Mouse (Mus musculus): Measurements from ENCODE around the gene Cux2. TPM values are rescaled to one million over a fixed set of nuclear protein-coding genes. Genes with fewer than 3 reads are reported as not detected.

The Cux2 gene
- polyA plus RNA-seq, 1 experiment = not detected

DNA sequence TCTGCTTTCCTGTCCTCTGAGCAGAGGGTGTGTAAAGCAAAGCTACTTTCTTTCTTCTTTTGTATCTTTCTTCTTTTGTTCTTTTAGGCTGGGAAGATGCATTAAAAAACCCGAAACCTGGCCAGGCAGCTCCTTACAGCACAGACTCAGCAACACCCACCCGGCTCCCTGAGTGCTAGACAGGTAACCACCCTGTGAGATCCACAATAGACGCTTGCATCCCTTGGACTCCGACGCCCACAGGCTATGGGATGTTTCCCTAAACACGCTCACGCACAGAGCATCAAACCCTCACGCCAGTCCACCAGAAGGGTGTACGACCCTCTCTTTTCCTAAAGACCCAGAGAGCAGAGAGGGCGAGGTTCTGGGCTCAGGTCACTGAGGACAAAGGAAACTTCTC, 155.3 kb downstream of the Cux2 start:
- no peaks in the 10 kb centered on the region for H3K9me3 ChIP-seq
- no peak for TF ChIP-seq FLI1 (IDR thresholded peaks at IDR 0.05; ENCODE audit: low read length)
- no peak for TF ChIP-seq GATA1 (IDR thresholded peaks at IDR 0.05; ENCODE audit: borderline replicate concordance, low read length)
- peaks cover 59% of the 10 kb centered on the region for H3K27me3 ChIP-seq (replicated peaks)
- H3K4me3 ChIP-seq (replicated peaks) = no peak overlapping the region
- H3K4me1 ChIP-seq = peaks cover 3% of the 10 kb centered on the region; the same call in 1 of the 2 replicates
- no peaks in the 10 kb centered on the region for H3K36me3 ChIP-seq (replicated peaks; ENCODE audit: low read length)

DNA sequence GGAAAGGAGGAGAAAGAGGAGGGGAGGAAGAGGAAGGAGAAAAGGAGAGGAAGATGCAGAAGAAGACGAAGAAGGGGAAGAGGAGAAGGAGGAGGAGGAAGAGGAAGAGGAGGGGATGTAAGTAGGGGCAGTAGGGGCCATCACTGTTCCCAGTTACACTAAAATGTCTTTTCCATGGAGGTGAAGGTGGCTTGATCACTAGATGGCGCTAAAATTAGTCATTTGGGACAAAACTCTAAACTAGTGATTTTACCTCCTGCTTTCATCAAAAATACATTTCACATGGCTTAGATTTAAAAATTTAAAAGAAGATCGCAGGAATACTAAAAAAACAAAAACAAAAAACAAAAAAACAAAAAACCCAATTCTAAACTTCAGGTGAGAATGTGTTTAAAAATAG, 156.3 kb downstream of the Cux2 start:
- no peaks in the 10 kb centered on the region for H3K9me3 ChIP-seq
- TF ChIP-seq FLI1 (IDR thresholded peaks at IDR 0.05; ENCODE audit: low read length) = no peak
- TF ChIP-seq GATA1 (IDR thresholded peaks at IDR 0.05; ENCODE audit: borderline replicate concordance, low read length) = no peak
- no peaks in the 10 kb centered on the region for H3K36me3 ChIP-seq (replicated peaks; ENCODE audit: low read length)
- H3K27me3 ChIP-seq (replicated peaks) = peaks cover 56% of the 10 kb centered on the region
- no peaks in the 10 kb centered on the region; the same call in 1 of the 2 replicates for H3K4me1 ChIP-seq
- no peak overlapping the region for H3K4me3 ChIP-seq (replicated peaks)

DNA sequence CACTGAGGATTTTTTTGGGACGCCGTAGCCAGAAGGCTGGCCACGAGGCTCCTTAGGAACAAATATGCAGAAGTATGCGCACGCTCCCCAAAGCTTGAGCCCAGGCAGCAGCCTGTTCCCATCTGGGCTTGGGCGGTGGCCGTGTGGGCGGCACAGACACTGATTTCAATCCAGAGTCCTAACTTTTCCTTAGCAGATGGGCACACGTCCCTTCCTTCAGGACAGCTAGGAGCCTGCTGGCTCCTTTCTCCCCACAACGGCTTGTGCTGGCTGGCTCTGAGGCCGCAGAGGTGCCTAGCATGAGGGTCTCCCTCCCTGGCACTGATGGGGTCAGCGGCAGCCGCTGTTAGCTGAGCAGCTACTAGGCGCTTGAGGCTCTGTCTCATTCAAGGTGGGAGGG, 157.6 kb downstream of the Cux2 start:
- no peak for TF ChIP-seq GATA1 (IDR thresholded peaks at IDR 0.05; ENCODE audit: borderline replicate concordance, low read length)
- no peak for TF ChIP-seq FLI1 (IDR thresholded peaks at IDR 0.05; ENCODE audit: low read length)
- no peak overlapping the region for H3K4me3 ChIP-seq (replicated peaks)
- no peaks in the 10 kb centered on the region for H3K36me3 ChIP-seq (replicated peaks; ENCODE audit: low read length)
- H3K27me3 ChIP-seq (replicated peaks) = peaks cover 54% of the 10 kb centered on the region
- no peaks in the 10 kb centered on the region; the same call in 1 of the 2 replicates for H3K4me1 ChIP-seq
- peaks cover 8% of the 10 kb centered on the region for H3K9me3 ChIP-seq

DNA sequence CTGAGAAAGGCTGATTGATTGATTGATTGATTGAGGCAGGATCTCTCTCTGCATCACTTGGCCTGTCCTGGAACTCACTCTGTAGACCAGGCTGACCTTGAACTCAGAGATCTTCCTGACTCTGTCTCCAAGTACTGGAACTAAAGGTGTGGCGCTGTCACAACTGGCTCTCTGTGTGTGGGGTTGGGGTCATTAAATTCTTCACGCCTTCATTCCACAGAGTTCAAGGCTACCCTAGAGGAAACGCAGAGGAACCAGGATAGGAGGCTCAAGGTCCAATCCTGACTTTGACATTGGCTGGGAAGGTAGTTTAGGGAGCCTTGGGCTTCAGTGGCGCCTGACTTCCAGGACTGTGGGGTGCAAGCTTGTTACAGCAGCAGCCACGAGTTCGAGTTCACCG, 159.0 kb downstream of the Cux2 start:
- no peak for TF ChIP-seq FLI1 (IDR thresholded peaks at IDR 0.05; ENCODE audit: low read length)
- no peak for TF ChIP-seq GATA1 (IDR thresholded peaks at IDR 0.05; ENCODE audit: borderline replicate concordance, low read length)
- Histone ChIP-seq H3K36me3 (replicated peaks; ENCODE audit: low read length) (no peaks in the 10 kb centered on the region), H3K4me1 (no peaks in the 10 kb centered on the region), H3K9me3 (peaks cover 22% of the 10 kb centered on the region), H3K4me3 (replicated peaks) (no peak overlapping the region), H3K27me3 (replicated peaks) (peaks cover 50% of the 10 kb centered on the region)

DNA sequence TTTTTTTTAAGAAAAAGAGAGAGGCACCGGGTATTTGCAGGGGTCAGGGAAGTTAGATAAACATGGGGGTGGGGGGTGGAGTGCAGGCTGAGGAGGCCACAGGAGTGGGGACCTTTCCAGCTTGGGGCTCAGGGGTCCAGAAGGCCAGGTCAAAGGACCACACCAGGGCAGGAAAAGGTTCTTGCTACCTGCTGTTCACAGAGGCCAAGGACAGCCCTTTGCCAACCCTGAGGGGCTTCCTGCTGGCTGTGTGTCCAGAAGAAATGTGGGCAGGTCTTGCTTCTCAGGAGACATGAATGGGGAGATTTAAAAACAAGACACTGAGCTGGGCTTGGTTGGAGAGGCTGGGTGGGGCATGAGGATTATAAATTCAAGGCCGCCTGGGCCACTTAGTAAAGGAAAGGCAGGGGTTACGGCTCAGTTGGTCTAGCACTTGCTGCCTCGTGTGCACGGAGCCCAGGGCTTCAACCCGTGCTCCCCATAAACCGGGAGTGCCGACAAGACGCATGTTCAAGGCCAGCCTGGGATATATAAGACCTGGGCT, 160.0 kb downstream of the Cux2 start:
- Histone ChIP-seq H3K27me3 (replicated peaks) (peaks cover 47% of the 10 kb centered on the region), H3K36me3 (replicated peaks; ENCODE audit: low read length) (no peaks in the 10 kb centered on the region)
- no peak for TF ChIP-seq GATA1 (IDR thresholded peaks at IDR 0.05; ENCODE audit: borderline replicate concordance, low read length)
- no peak for TF ChIP-seq FLI1 (IDR thresholded peaks at IDR 0.05; ENCODE audit: low read length)

DNA sequence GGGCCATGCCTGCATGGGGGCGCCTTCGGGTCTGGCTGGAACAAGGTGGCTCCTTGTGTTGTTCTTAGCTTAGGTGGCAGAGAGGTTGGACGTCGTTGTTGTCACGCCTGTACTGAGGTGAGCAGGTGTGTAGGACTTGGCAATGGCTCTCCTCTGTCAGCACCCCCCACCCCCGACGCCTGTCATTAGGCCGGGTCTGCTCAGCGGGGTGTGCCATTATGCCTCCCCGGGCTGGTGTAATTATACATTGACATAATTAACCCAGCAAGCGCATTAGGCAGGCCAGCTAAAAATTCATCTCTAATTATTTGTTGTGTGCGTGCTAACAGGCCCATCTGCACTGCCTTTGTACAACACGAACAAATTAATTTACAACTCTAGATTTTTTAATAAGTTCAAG, 160.5 kb downstream of the Cux2 start:
- Histone ChIP-seq H3K36me3 (replicated peaks; ENCODE audit: low read length) (no peaks in the 10 kb centered on the region), H3K4me1 (no peaks in the 10 kb centered on the region), H3K4me3 (replicated peaks) (no peak overlapping the region), H3K27me3 (replicated peaks) (peaks cover 49% of the 10 kb centered on the region), H3K9me3 (peaks cover 27% of the 10 kb centered on the region)
- TF ChIP-seq FLI1 (IDR thresholded peaks at IDR 0.05; ENCODE audit: low read length) (no peak), GATA1 (IDR thresholded peaks at IDR 0.05; ENCODE audit: borderline replicate concordance, low read length) (no peak)

More for the DNA sequence above, 160.0 kb downstream of the Cux2 start:
- Histone ChIP-seq H3K4me1 (no peaks in the 10 kb centered on the region), H3K4me3 (replicated peaks) (no peak overlapping the region), H3K9me3 (peaks cover 27% of the 10 kb centered on the region)

DNA sequence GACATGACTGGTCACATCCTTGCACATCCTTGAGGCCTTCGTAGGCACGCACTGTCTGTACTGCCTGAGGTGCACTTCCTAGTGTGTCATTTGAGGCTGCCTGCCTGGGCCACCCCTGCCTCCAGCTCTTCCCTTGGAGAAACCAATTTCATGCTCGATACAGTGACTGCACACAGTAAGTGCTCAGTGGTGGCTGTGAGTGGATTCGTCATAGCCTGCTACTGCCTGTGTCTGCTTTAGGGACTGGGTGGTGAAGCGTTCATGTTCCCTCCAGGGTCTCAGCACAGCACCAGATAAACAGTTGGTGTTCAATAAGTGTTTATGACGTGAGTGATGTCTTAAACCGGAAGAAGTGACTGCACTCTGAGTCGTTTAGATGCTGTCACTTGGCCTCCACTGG, 166.5 kb downstream of the Cux2 start:
- peaks cover 57% of the 10 kb centered on the region for H3K27me3 ChIP-seq (replicated peaks)
- H3K4me1 ChIP-seq = peaks cover 9% of the 10 kb centered on the region
- H3K36me3 ChIP-seq (replicated peaks; ENCODE audit: low read length) = no peaks in the 10 kb centered on the region
- H3K4me3 ChIP-seq (replicated peaks) = no peak overlapping the region
- peaks cover 34% of the 10 kb centered on the region for H3K9me3 ChIP-seq
- no peak for TF ChIP-seq GATA1 (IDR thresholded peaks at IDR 0.05; ENCODE audit: borderline replicate concordance, low read length)
- TF ChIP-seq FLI1 (IDR thresholded peaks at IDR 0.05; ENCODE audit: low read length) = no peak

DNA sequence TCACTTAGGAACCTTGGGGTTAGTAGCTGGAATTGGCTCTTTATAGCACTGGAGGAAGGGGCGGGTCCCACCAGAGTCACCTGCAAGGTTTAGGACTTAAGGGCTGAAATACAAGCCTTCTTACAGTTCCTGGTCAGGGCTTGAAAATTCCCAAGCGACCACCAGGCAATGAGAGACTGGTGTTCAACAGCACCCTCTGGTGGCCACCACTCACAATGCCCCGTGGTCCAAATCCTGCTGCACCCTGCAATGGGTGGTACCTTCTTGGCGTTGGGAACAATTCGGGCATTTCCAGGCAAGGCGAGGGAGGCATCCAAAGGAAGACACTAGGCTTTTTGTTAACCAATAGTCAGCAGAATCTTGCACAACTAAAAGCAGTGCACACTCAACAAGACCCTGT, 170.7 kb downstream of the Cux2 start:
- TF ChIP-seq GATA1 (IDR thresholded peaks at IDR 0.05; ENCODE audit: borderline replicate concordance, low read length) = no peak
- no peaks in the 10 kb centered on the region for H3K36me3 ChIP-seq (replicated peaks; ENCODE audit: low read length)
- H3K4me3 ChIP-seq (replicated peaks) = no peak overlapping the region
- H3K27me3 ChIP-seq (replicated peaks) = peaks cover 65% of the 10 kb centered on the region
- peaks cover 23% of the 10 kb centered on the region for H3K9me3 ChIP-seq
- H3K4me1 ChIP-seq = peaks cover 14% of the 10 kb centered on the region

DNA sequence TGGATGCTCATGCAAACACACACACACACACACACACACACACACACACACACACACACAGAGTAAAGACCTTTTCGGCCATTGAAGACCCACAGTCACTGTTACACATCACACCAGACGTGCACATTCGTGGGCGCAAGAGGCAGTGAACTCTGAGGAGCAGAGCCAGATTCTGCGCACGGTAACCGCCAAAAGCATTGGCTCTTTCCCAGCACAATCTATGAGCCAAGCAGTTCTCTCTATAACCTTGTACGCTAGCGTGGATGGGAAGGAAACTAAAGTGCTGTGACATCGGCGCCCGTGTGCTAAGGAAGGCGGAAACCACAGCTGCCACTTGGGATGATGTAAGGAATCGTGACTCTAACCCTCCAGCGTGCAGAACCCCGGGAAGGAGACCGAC, 171.2 kb downstream of the Cux2 start:
- TF ChIP-seq FLI1 (IDR thresholded peaks at IDR 0.05; ENCODE audit: low read length) (no peak), GATA1 (IDR thresholded peaks at IDR 0.05; ENCODE audit: borderline replicate concordance, low read length) (no peak)
- Histone ChIP-seq H3K36me3 (replicated peaks; ENCODE audit: low read length) (no peaks in the 10 kb centered on the region), H3K4me3 (replicated peaks) (no peak overlapping the region), H3K27me3 (replicated peaks) (peaks cover 68% of the 10 kb centered on the region), H3K9me3 (peaks cover 23% of the 10 kb centered on the region), H3K4me1 (peaks cover 14% of the 10 kb centered on the region)

DNA sequence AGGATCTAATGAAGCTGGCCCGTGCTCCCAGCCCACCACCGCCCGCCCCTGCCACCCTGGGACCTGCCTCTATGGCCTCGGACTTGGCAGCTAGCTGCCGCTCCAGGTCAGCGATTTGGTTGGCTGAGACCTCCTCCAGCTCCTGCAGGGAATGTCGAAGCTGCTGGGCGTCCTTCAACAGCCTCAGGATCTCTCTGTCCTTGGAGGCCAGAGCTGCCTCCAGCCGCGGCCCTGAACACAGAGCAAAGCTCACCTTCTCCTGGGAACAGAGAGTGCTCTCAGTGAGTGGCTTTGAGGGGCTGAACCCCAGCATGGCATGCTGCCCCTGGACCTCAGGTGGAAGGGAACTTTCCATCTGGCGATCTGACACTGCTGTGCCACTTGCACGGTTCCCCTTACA, 173.0 kb downstream of the Cux2 start:
- TF ChIP-seq GATA1 (IDR thresholded peaks at IDR 0.05; ENCODE audit: borderline replicate concordance, low read length) (no peak), FLI1 (IDR thresholded peaks at IDR 0.05; ENCODE audit: low read length) (no peak)
- H3K27me3 ChIP-seq (replicated peaks) = peaks cover 58% of the 10 kb centered on the region
- H3K36me3 ChIP-seq (replicated peaks; ENCODE audit: low read length) = no peaks in the 10 kb centered on the region
- H3K9me3 ChIP-seq = peaks cover 23% of the 10 kb centered on the region
- H3K4me3 ChIP-seq (replicated peaks) = no peak overlapping the region
- H3K4me1 ChIP-seq = peaks cover 11% of the 10 kb centered on the region

DNA sequence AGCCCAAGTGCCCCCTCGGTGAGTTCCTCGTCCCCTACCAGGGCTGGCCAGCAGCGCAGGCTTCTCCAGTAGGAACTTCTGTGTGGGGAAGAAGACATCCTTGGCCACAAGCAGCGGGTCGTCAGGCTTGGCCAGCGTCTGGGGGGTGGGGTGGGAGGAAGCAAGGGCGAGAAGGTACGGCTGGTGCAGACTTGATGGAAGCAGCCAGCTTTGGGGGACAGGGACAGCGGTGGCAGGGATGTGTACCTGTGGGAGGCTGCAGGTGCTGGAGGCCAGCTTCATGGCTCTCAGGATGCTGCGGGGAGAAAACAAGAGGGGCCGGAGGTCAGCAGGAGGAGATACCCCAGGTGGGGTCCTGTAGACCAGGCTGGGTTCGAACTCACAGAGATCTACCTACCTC, 174.9 kb downstream of the Cux2 start:
- H3K4me1 ChIP-seq = peaks cover 24% of the 10 kb centered on the region
- H3K4me3 ChIP-seq (replicated peaks) = no peak overlapping the region
- TF ChIP-seq GATA1 (IDR thresholded peaks at IDR 0.05; ENCODE audit: borderline replicate concordance, low read length) (no peak), FLI1 (IDR thresholded peaks at IDR 0.05; ENCODE audit: low read length) (no peak)
- no peaks in the 10 kb centered on the region for H3K36me3 ChIP-seq (replicated peaks; ENCODE audit: low read length)
- H3K27me3 ChIP-seq (replicated peaks) = peaks cover 45% of the 10 kb centered on the region
- H3K9me3 ChIP-seq = peaks cover 23% of the 10 kb centered on the region
